In the genomic region with DNA sequence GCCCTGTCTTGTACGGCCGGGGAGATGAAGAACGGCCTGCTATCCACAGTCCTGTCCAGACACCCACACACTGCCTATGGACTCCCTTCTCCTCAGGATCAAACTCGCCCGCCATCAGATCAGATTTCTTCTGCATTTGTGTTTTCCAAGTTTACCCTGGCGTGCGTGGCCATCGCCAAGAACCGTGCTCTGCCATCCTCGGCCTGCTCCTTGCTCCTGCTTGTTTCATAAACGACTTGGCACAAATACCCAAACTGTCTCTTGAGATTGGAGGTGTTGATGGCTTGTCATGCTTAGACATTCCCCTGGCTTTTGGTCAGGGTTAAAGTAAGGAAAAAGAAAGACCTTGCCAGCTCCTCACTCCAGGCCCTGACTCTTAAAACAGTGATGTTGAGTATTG, we compare ENCODE assay signal across 18 mouse cellular contexts.
DNase-seq lines count a peak whose midpoint lies in the region; ATAC-seq lines count a peak whose summit lies in the region.
"Had no signal": no experiment of that assay in that cellular context is flagged by ENCODE, and none has a peak within 500 bp of the region (broad histone marks: within the 10 kb centered on the region; RNA-seq: fewer than 3 reads in every experiment).

No protein-coding gene starts in this region.

- no peaks in the 10 kb centered on the region for H3K27me3 ChIP-seq in forebrain, embryonic 11.5 days (ENCODE audit: control insufficient read depth, insufficient read depth, low read length)
- no peaks in the 10 kb centered on the region for H3K27me3 ChIP-seq in forebrain, embryonic 13.5 days
- H3K27me3 ChIP-seq in heart, embryonic 16.5 days (ENCODE audit: control insufficient read depth, insufficient read depth, low read length), result no peaks in the 10 kb centered on the region
- no peaks in the 10 kb centered on the region for H3K27me3 ChIP-seq in neural tube, embryonic 11.5 days (ENCODE audit: control insufficient read depth, insufficient read depth, low read length)
- H3K27me3 ChIP-seq: embryonic facial prominence, embryonic 13.5 days; stomach, embryonic 15.5 days had no signal

- no peak for ATAC-seq in forebrain, embryonic 11.5 days (replicated peaks; ENCODE audit: low FRiP score)
- ATAC-seq in forebrain, embryonic 13.5 days, result no peak
- no peak for ATAC-seq in heart, embryonic 16.5 days (replicated peaks; ENCODE audit: extremely low read depth, insufficient read depth, low FRiP score)
- ATAC-seq in neural tube, embryonic 11.5 days (ENCODE audit: insufficient read depth, low FRiP score, low TSS enrichment), result no peak
- no peak for ATAC-seq in erythroid progenitor cell, adult 5-6 weeks (replicated peaks; ENCODE audit: low FRiP score, poor library complexity, severe bottlenecking)
- ATAC-seq: activated CD4-positive, CD25-positive, alpha-beta regulatory T cell, adult 4 months; forebrain, postnatal 0 days had no signal

- no peaks in the 10 kb centered on the region for H3K9me3 ChIP-seq in forebrain, embryonic 11.5 days (ENCODE audit: control insufficient read depth, low read length)
- H3K9me3 ChIP-seq in forebrain, embryonic 13.5 days (replicated peaks), result no peaks in the 10 kb centered on the region
- no peaks in the 10 kb centered on the region for H3K9me3 ChIP-seq in heart, embryonic 16.5 days (replicated peaks; ENCODE audit: control insufficient read depth, low read length)
- H3K9me3 ChIP-seq in neural tube, embryonic 11.5 days (ENCODE audit: control insufficient read depth, low read length), result no peaks in the 10 kb centered on the region
- H3K9me3 ChIP-seq: embryonic facial prominence, embryonic 13.5 days; stomach, embryonic 15.5 days had no signal

- no peaks in the 10 kb centered on the region; the same call in 1 of the 2 replicates for H3K4me1 ChIP-seq in forebrain, embryonic 11.5 days (replicated peaks; ENCODE audit: control insufficient read depth, insufficient read depth, low read length)
- H3K4me1 ChIP-seq in forebrain, embryonic 13.5 days, result peaks cover 20% of the 10 kb centered on the region
- peaks cover 51% of the 10 kb centered on the region for H3K4me1 ChIP-seq in heart, embryonic 16.5 days (ENCODE audit: control insufficient read depth, insufficient read depth, low read length)
- H3K4me1 ChIP-seq in neural tube, embryonic 11.5 days (ENCODE audit: control insufficient read depth, insufficient read depth, low read length), result peaks cover 12% of the 10 kb centered on the region

- H3K27ac ChIP-seq in forebrain, embryonic 11.5 days (ENCODE audit: low read depth, low read length), result no peak overlapping the region
- H3K27ac ChIP-seq in forebrain, embryonic 13.5 days, result no peak overlapping the region
- peak overlapping the region; percentile 44 for H3K27ac ChIP-seq in heart, embryonic 16.5 days (ENCODE audit: low read length)
- no peak overlapping the region for H3K27ac ChIP-seq in neural tube, embryonic 11.5 days (ENCODE audit: low read depth, low read length)
- H3K27ac ChIP-seq: embryonic facial prominence, embryonic 13.5 days; liver, embryonic 14.5 days; stomach, embryonic 15.5 days had no signal

- WGBS in forebrain, embryonic 11.5 days, result 93% methylated on average over 11 of the region's 11 CpGs
- WGBS in forebrain, embryonic 13.5 days, result 83% methylated on average over 11 of the region's 11 CpGs
- 57% methylated on average over 11 of the region's 11 CpGs for WGBS in heart, embryonic 16.5 days
- WGBS in neural tube, embryonic 11.5 days, result 83% methylated on average over 11 of the region's 11 CpGs

- no peaks in the 10 kb centered on the region for H3K36me3 ChIP-seq in forebrain, embryonic 11.5 days (ENCODE audit: control insufficient read depth, insufficient read depth, low read length)
- no peaks in the 10 kb centered on the region for H3K36me3 ChIP-seq in forebrain, embryonic 13.5 days (ENCODE audit: poor library complexity, severe bottlenecking)
- no peaks in the 10 kb centered on the region for H3K36me3 ChIP-seq in heart, embryonic 16.5 days (ENCODE audit: control insufficient read depth, insufficient read depth)
- H3K36me3 ChIP-seq in neural tube, embryonic 11.5 days (ENCODE audit: control insufficient read depth, insufficient read depth, low read length), result no peaks in the 10 kb centered on the region
- H3K36me3 ChIP-seq: embryonic facial prominence, embryonic 13.5 days; stomach, embryonic 15.5 days had no signal

- no peak overlapping the region for H3K4me2 ChIP-seq in forebrain, embryonic 11.5 days (ENCODE audit: low read depth, low read length, severe bottlenecking)
- no peak overlapping the region for H3K4me2 ChIP-seq in forebrain, embryonic 13.5 days
- no peak overlapping the region for H3K4me2 ChIP-seq in heart, embryonic 16.5 days (ENCODE audit: low read depth, low read length)
- H3K4me2 ChIP-seq in neural tube, embryonic 11.5 days (ENCODE audit: low read depth), result no peak overlapping the region
- H3K4me2 ChIP-seq: embryonic facial prominence, embryonic 13.5 days; stomach, embryonic 15.5 days had no signal

- no peak overlapping the region for H3K9ac ChIP-seq in forebrain, embryonic 11.5 days (ENCODE audit: low read length)
- no peak overlapping the region for H3K9ac ChIP-seq in forebrain, embryonic 13.5 days
- peak overlapping the region; percentile 35; the same call in 1 of the 2 replicates for H3K9ac ChIP-seq in heart, embryonic 16.5 days (ENCODE audit: low read length)
- H3K9ac ChIP-seq in neural tube, embryonic 11.5 days (ENCODE audit: low read length), result no peak overlapping the region
- H3K9ac ChIP-seq: embryonic facial prominence, embryonic 13.5 days; forebrain, postnatal 0 days; liver, embryonic 14.5 days; stomach, embryonic 15.5 days had no signal

- DNase-seq in forebrain, embryonic 11.5 days (ENCODE audit: low spot score), result peak; percentile 39
- no peak for DNase-seq in heart, adult 9 months (ENCODE audit: low spot score in 2 of 2)
- DNase-seq in neural tube, embryonic 11.5 days (ENCODE audit: low spot score), result peak; percentile 4
- no peak for DNase-seq in neural tube, embryonic 10.5 days (ENCODE audit: extremely low spot score, low spot score)
- peak; percentile 5 for DNase-seq in heart, postnatal 4 days
- DNase-seq: cerebellum, postnatal 25 days; forebrain, postnatal 0 days; kidney, adult 18-20 months; lung, postnatal 4 days; right cerebral cortex, postnatal 25 days; thymus, postnatal 4 days had no signal

- H3K4me3 ChIP-seq in forebrain, embryonic 11.5 days (ENCODE audit: low read depth, low read length), result no peak overlapping the region
- H3K4me3 ChIP-seq in forebrain, embryonic 13.5 days, result no peak overlapping the region
- no peak overlapping the region for H3K4me3 ChIP-seq in heart, embryonic 16.5 days (ENCODE audit: low read length)
- H3K4me3 ChIP-seq in neural tube, embryonic 11.5 days (ENCODE audit: low read depth, low read length), result no peak overlapping the region
- H3K4me3 ChIP-seq: embryonic facial prominence, embryonic 13.5 days; stomach, embryonic 15.5 days had no signal

Comparison
In these comparisons a context has a peak if more than half of its experiments do, and no peak if none do; other contexts are left out.
1. DNase-seq: peak in forebrain, embryonic 11.5 days (single experiment), neural tube, embryonic 11.5 days (single experiment) and heart, postnatal 4 days (single experiment); none in heart, adult 9 months (0 of 2) and neural tube, embryonic 10.5 days (single experiment).